ENCODE assay signal across 9 mouse cellular contexts in genomic region chr2:167219154-167219775, GRCm38 (mm10). TPM values are rescaled to one million over a fixed set of nuclear protein-coding genes. Genes with fewer than 3 reads are reported as not detected.
A peak's percentile ranks its signal among the peaks of the same experiment; 100 is the strongest.
DNase-seq lines count a peak whose midpoint lies in the region; ATAC-seq and TF ChIP-seq lines count a peak whose summit lies in the region.
"Had no signal": no experiment of that assay in that cellular context is flagged by ENCODE, and none has a peak within 500 bp of the region (broad histone marks: within the 10 kb centered on the region; RNA-seq: fewer than 3 reads in every experiment).

No protein-coding gene starts in this region.

- TF ChIP-seq RAD21 in MEL (IDR thresholded peaks at IDR 0.05; ENCODE audit: low read depth, low read length) = peak; percentile 89

- H3K27me3 ChIP-seq in MEL (ENCODE audit: control insufficient read depth in 1 of 2, insufficient read depth in 2 of 2, low read length in 2 of 2) = no peaks in the 10 kb centered on the region
- no peaks in the 10 kb centered on the region for H3K27me3 ChIP-seq in forebrain, embryonic 15.5 days
- H3K27me3 ChIP-seq in hindbrain, embryonic 11.5 days (ENCODE audit: control insufficient read depth, insufficient read depth, low read length) = no peaks in the 10 kb centered on the region

- ATAC-seq in cerebellum, adult (ENCODE audit: insufficient number of reproducible peaks, low FRiP score, low TSS enrichment) = peak; percentile 60
- peak; percentile 89 for ATAC-seq in forebrain, embryonic 15.5 days (replicated peaks)
- peak; percentile 71; the same call in 1 of the 2 replicates for ATAC-seq in hindbrain, embryonic 11.5 days (ENCODE audit: low FRiP score)

- TF ChIP-seq CTCF in MEL (IDR thresholded peaks at IDR 0.05 in 2 of 3, conservative IDR thresholded peaks at IDR 0.05 in 1 of 3; ENCODE audit: control insufficient read depth in 1 of 3, insufficient read depth in 1 of 3, low read depth in 2 of 3, low read length in 3 of 3, poor library complexity in 1 of 3, severe bottlenecking in 1 of 3) = peak; percentile 91 to 97 (median 93)

- H3K9me3 ChIP-seq in MEL (replicated peaks; ENCODE audit: insufficient read depth, low read length) = no peaks in the 10 kb centered on the region
- no peaks in the 10 kb centered on the region for H3K9me3 ChIP-seq in forebrain, embryonic 15.5 days
- no peaks in the 10 kb centered on the region for H3K9me3 ChIP-seq in hindbrain, embryonic 11.5 days (ENCODE audit: control insufficient read depth, low read length)

- H3K27ac ChIP-seq in MEL (ENCODE audit: control insufficient read depth, low read depth, low read length) = no peak overlapping the region
- no peak overlapping the region for H3K27ac ChIP-seq in forebrain, embryonic 15.5 days (replicated peaks)
- H3K27ac ChIP-seq in hindbrain, embryonic 11.5 days (ENCODE audit: low read depth, low read length) = no peak overlapping the region

- no peak overlapping the region for H3K9ac ChIP-seq in MEL (ENCODE audit: control insufficient read depth, low read depth, low read length, poor library complexity, severe bottlenecking)
- H3K9ac ChIP-seq in forebrain, embryonic 15.5 days (replicated peaks) = no peak overlapping the region
- H3K9ac ChIP-seq in hindbrain, embryonic 11.5 days (ENCODE audit: low read depth, low read length) = no peak overlapping the region

- DNase-seq in MEL (ENCODE audit: low read depth, low spot score) = peak; percentile 85
- DNase-seq in hindbrain, embryonic 11.5 days (ENCODE audit: low spot score) = peak; percentile 88
- DNase-seq in layer of hippocampus, adult 9-11 months = peak; percentile 84
- peak; percentile 85 for DNase-seq in lung, postnatal 25 days (ENCODE audit: low spot score)
- DNase-seq in retina, postnatal 7 days (ENCODE audit: low read depth, low spot score) = peak; percentile 78
- peak; percentile 85 for DNase-seq in thymus, postnatal 4 days

- TF ChIP-seq POLR2A in MEL (IDR thresholded peaks at IDR 0.05; ENCODE audit: control insufficient read depth in 1 of 2, insufficient read depth in 1 of 2, low read depth in 1 of 2, low read length in 2 of 2, poor library complexity in 1 of 2) = no peak

- TF ChIP-seq EP300 in MEL (IDR thresholded peaks at IDR 0.05; ENCODE audit: low read depth in 1 of 2, low read length in 2 of 2) = no peak

- H3K4me2 ChIP-seq in forebrain, embryonic 15.5 days (replicated peaks) = no peak overlapping the region; the same call in 1 of the 2 replicates
- H3K4me2 ChIP-seq in hindbrain, embryonic 11.5 days (replicated peaks; ENCODE audit: low read depth, low read length) = no peak overlapping the region

- H3K79me2 ChIP-seq in MEL (ENCODE audit: control insufficient read depth, insufficient read depth, low read length, poor library complexity) = no peaks in the 10 kb centered on the region; the same call in 1 of the 2 replicates

- WGBS in forebrain, embryonic 15.5 days = 42% methylated on average over 8 of the region's 8 CpGs
- 57% methylated on average over 8 of the region's 8 CpGs for WGBS in hindbrain, embryonic 11.5 days

- no peaks in the 10 kb centered on the region for H3K36me3 ChIP-seq in MEL (ENCODE audit: control insufficient read depth in 1 of 2, insufficient read depth in 2 of 2, low read length in 2 of 2)
- H3K36me3 ChIP-seq in forebrain, embryonic 15.5 days = no peaks in the 10 kb centered on the region
- H3K36me3 ChIP-seq in hindbrain, embryonic 11.5 days (ENCODE audit: control insufficient read depth, insufficient read depth, low read length) = no peaks in the 10 kb centered on the region

- H3K4me3 ChIP-seq in MEL (ENCODE audit: control insufficient read depth in 1 of 2, insufficient read depth in 1 of 2, low read depth in 2 of 2, low read length in 2 of 2) = no peak overlapping the region
- H3K4me3 ChIP-seq in forebrain, embryonic 15.5 days = no peak overlapping the region
- H3K4me3 ChIP-seq in hindbrain, embryonic 11.5 days (ENCODE audit: low read depth, low read length) = no peak overlapping the region
- H3K4me3 ChIP-seq: megakaryocyte, embryonic 14.5 days had no signal

- no peaks in the 10 kb centered on the region for H3K4me1 ChIP-seq in MEL (ENCODE audit: control insufficient read depth in 1 of 2, insufficient read depth in 2 of 2, low read length in 2 of 2)
- peaks cover 3% of the 10 kb centered on the region; the same call in 1 of the 2 replicates for H3K4me1 ChIP-seq in forebrain, embryonic 15.5 days
- no peaks in the 10 kb centered on the region for H3K4me1 ChIP-seq in hindbrain, embryonic 11.5 days (replicated peaks; ENCODE audit: control insufficient read depth, insufficient read depth, low read length)

TF ChIP-seq in MEL, 35 proteins besides CTCF, POLR2A, EP300 and RAD21:
- TF ChIP-seq ZC3H11A (IDR thresholded peaks at IDR 0.05; ENCODE audit: low read depth, low read length) (peak; percentile 89), ZNF384 (IDR thresholded peaks at IDR 0.05; ENCODE audit: low read depth, low read length) (no peak), RCOR1 (IDR thresholded peaks at IDR 0.05; ENCODE audit: low read depth, low read length) (no peak), ETS1 (IDR thresholded peaks at IDR 0.05; ENCODE audit: low read depth, low read length) (no peak), MYC (IDR thresholded peaks at IDR 0.05; ENCODE audit: low read depth, low read length) (0 out of 2 replicates have a peak, but pooled peaks have one; percentile 24), SMC3 (IDR thresholded peaks at IDR 0.05; ENCODE audit: low read depth, low read length) (peak; percentile 93), CHD1 (IDR thresholded peaks at IDR 0.05; ENCODE audit: low read depth, low read length) (no peak), JUND (IDR thresholded peaks at IDR 0.05; ENCODE audit: low read depth, low read length) (0 out of 2 replicates have a peak, but pooled peaks have one; percentile 28), TAL1 (IDR thresholded peaks at IDR 0.05; ENCODE audit: low read length) (no peak), NELFE (IDR thresholded peaks at IDR 0.05; ENCODE audit: low read depth, low read length) (no peak), TBP (IDR thresholded peaks at IDR 0.05; ENCODE audit: low read depth, low read length) (no peak), E2F4 (IDR thresholded peaks at IDR 0.05; ENCODE audit: borderline replicate concordance, low read depth, low read length) (no peak), USF2 (IDR thresholded peaks at IDR 0.05; ENCODE audit: borderline replicate concordance in 1 of 2, insufficient read depth in 1 of 2, low read depth in 1 of 2, low read length in 2 of 2) (no peak), HCFC1 (IDR thresholded peaks at IDR 0.05; ENCODE audit: low read depth, low read length) (0 out of 2 replicates have a peak, but pooled peaks have one; percentile 22), SIN3A (IDR thresholded peaks at IDR 0.05; ENCODE audit: low read length) (peak; percentile 38; the same call in 1 of the 2 replicates)

RNA-seq across cellular contexts. Expression of gene Ptgis, which starts 21.1 kb away (rescaled TPM):
- total RNA-seq in MEL (2012; rRNA removed) = 7.3 and 7.6 TPM in 2 replicates
- polyA plus RNA-seq in MEL (2012; ENCODE audit: insufficient read depth in 1 of 2, insufficient read length in 2 of 2, low read depth in 1 of 2, low replicate concordance in 2 of 2, missing spikeins in 1 of 2) = 10 to 100 TPM in 1 of 2 experiments, not detected in 1; 12.7 TPM
- polyA plus RNA-seq in forebrain, embryonic 15.5 days (2015; fragmentation: Nextera tagmentation; extraction: Ambion mirVana) = 2.7 and 3.6 TPM in 2 replicates
- polyA plus RNA-seq in hindbrain, embryonic 11.5 days (2014; fragmentation: Nextera tagmentation; extraction: Ambion mirVana) = 7.4 and 10.5 TPM in 2 replicates

RNA-seq across cellular contexts. Expression of gene Kcnb1, which starts 29.3 kb away (rescaled TPM):
- total RNA-seq in MEL (2012; rRNA removed) = 0.39 and 0.69 TPM in 2 replicates
- 1 to 10 TPM in 1 of 2 experiments, not detected in 1; 3.6 TPM for polyA plus RNA-seq in MEL (2012; ENCODE audit: insufficient read depth in 1 of 2, insufficient read length in 2 of 2, low read depth in 1 of 2, low replicate concordance in 2 of 2, missing spikeins in 1 of 2)
- 2.2 and 2.4 TPM in 2 replicates for polyA plus RNA-seq in forebrain, embryonic 15.5 days (2015; fragmentation: Nextera tagmentation; extraction: Ambion mirVana)
- polyA plus RNA-seq in hindbrain, embryonic 11.5 days (2014; fragmentation: Nextera tagmentation; extraction: Ambion mirVana) = 0.66 and 0.69 TPM in 2 replicates
